Mouse (Mus musculus) heart, adult 2 months (tissue): ENCODE measurements around the gene Sbk2.

ENCODE experiments used
- CTCF ChIP-seq: fragments of 200-600 bp; IDR thresholded peaks from 2 replicates; pipeline ENCODE4 v1.8.1; 2022; ENCODE audit warnings: antibody characterized with exemption, mild to moderate bottlenecking, moderate library complexity
- POLR2A ChIP-seq: fragments of 200-500 bp; IDR thresholded peaks from 2 replicates; pipeline ENCODE4 v1.6.1; 2011; ENCODE audit warnings: mild to moderate bottlenecking, low read depth, low read length, control low read depth; ENCODE audit not compliant: insufficient read depth

- TF ChIP-seq CTCF: no peak
- no peak for TF ChIP-seq POLR2A
Measured at GRCm38 (mm10) chr7:4920976-4921823, 43.0 kb downstream of the Sbk2 start.
